Mouse (Mus musculus) lung, embryonic 16.5 days (tissue): Measurements from ENCODE around the gene St3gal4. TPM values are rescaled to one million over a fixed set of nuclear protein-coding genes. Genes with fewer than 3 reads are reported as not detected.

Source experiments
- ATAC-seq: fragments of 200-750 bp; cut with Nextera tagmentation; 2 replicates; pipeline ENCODE4 v1.8.0; 2017; ENCODE audit warnings: low read depth, mild to moderate bottlenecking, moderate library complexity
- H3K27ac ChIP-seq: fragments of 300-500 bp; sonication (generic); 2 replicates; pipeline ENCODE4 v1.5.1; 2014; ENCODE audit warnings: mild to moderate bottlenecking, control low read depth, low read length
- H3K27me3 ChIP-seq: fragments of 300-500 bp; sonication (generic); 2 replicates; pipeline ENCODE4 v1.6.1; 2014; ENCODE audit warnings: low read depth, low read length, mixed read lengths; ENCODE audit not compliant: control insufficient read depth, insufficient read depth
- H3K36me3 ChIP-seq: fragments of 300-500 bp; sonication (generic); 2 replicates; pipeline ENCODE4 v1.6.1; 2014; ENCODE audit warnings: low read length; ENCODE audit not compliant: control insufficient read depth, insufficient read depth
- H3K4me1 ChIP-seq: fragments of 300-500 bp; sonication (generic); replicated peaks from 2 replicates; pipeline ENCODE4 v1.6.1; 2014; ENCODE audit warnings: low read length, mixed read lengths; ENCODE audit not compliant: control insufficient read depth, insufficient read depth
- H3K4me2 ChIP-seq: fragments of 300-500 bp; sonication (generic); 2 replicates; pipeline ENCODE4 v1.6.1; 2014; ENCODE audit warnings: low read depth, low read length, control low read depth
- H3K4me3 ChIP-seq: fragments of 300-500 bp; sonication (generic); 2 replicates; pipeline ENCODE4 v1.5.1; 2014; ENCODE audit warnings: mild to moderate bottlenecking, low read length, control low read depth
- H3K9ac ChIP-seq: fragments of 300-500 bp; sonication (generic); 2 replicates; pipeline ENCODE4 v1.6.1; 2014; ENCODE audit warnings: low read length, control low read depth
- H3K9me3 ChIP-seq: fragments of 300-500 bp; sonication (generic); 2 replicates; pipeline ENCODE4 v1.6.1; 2016; ENCODE audit warnings: low read length; ENCODE audit not compliant: control insufficient read depth
- WGBS: fragments of 180-500 bp; shearing (Covaris S2); extraction: QIAGEN DNeasy Blood & Tissue Kit; methylation state at CpG from one replicate; pipeline ENCODE4 v1.1.7; 2014; 5-methylcytosine and 5-hydroxymethylcytosine counted together
- polyA plus RNA-seq: library from polyadenylated mRNA; unstranded; fragments of >200 nt; fragmentation: Nextera tagmentation; extraction: Ambion mirVana; gene quantifications from 2 replicates; pipeline ENCODE4 v1.2.1, GENCODE M21; 2015

Gene St3gal4
- polyA plus RNA-seq, 1 experiment from 2014 or later: 39.3 TPM

- ATAC-seq: no peak
- H3K4me2 ChIP-seq: no peak overlapping the region
- peaks cover 10% of the 10 kb centered on the region; the same call in 1 of the 2 replicates for H3K4me1 ChIP-seq
- 90% methylated on average over 4 of the region's 4 CpGs for WGBS
- H3K36me3 ChIP-seq: peaks cover 6% of the 10 kb centered on the region
- H3K9ac ChIP-seq: no peak overlapping the region
- no peaks in the 10 kb centered on the region for H3K27me3 ChIP-seq
- no peak overlapping the region for H3K4me3 ChIP-seq
- H3K9me3 ChIP-seq: no peaks in the 10 kb centered on the region
- H3K27ac ChIP-seq: no peak overlapping the region
Observed at GRCm38 (mm10) chr9:35058186-35058585, 60.9 kb downstream of the St3gal4 start.

DNA sequence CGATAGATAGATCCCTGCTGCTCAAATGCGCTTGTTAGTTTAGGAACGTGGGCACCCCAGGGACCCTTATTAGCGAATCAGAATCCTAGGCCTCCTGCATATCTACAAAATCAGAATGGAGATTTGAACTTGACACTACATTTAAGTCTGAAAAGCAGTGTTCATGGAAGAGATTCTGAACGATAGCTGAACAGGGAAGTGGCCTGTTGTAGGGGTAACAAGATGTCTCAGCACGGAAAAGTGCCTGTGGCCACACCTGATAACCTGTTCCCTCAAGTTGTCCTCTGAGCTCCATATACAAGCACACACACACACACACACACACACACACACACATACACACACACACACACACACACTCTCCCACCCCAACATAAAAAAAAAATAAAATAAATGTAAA is 61.4 kb downstream of the St3gal4 start:
- Histone ChIP-seq H3K4me2 (no peak overlapping the region), H3K4me3 (no peak overlapping the region), H3K9me3 (no peaks in the 10 kb centered on the region), H3K4me1 (peaks cover 10% of the 10 kb centered on the region; the same call in 1 of the 2 replicates), H3K27ac (no peak overlapping the region), H3K27me3 (no peaks in the 10 kb centered on the region), H3K36me3 (peaks cover 10% of the 10 kb centered on the region), H3K9ac (no peak overlapping the region)
- no peak for ATAC-seq
- 87% methylated on average over 6 of the region's 6 CpGs for WGBS

DNA sequence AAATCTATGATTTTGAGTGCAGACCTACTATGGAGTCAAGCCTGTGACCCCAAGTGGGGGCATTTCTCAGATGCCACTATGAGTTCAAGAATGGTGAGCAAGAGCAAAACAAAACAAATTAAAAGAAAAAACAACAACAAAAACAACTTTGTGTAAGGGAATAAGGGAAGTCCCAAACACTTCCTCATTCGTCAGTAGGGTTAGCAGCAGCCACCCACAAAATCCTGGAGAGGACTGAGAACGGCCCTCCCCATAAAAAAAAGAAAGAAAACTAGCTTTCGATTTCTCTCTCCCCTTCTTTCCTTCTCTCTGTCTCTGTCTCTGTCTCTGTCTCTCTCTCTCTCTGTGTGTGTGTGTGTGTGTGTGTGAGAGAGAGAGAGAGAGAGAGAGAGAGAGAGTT is 62.5 kb downstream of the St3gal4 start:
- no peaks in the 10 kb centered on the region for H3K27me3 ChIP-seq
- no peaks in the 10 kb centered on the region for H3K9me3 ChIP-seq
- peaks cover 6% of the 10 kb centered on the region; the same call in 1 of the 2 replicates for H3K4me1 ChIP-seq
- H3K27ac ChIP-seq: no peak overlapping the region
- H3K9ac ChIP-seq: no peak overlapping the region
- WGBS: 80% methylated on average over 3 of the region's 3 CpGs
- no peak for ATAC-seq
- H3K4me3 ChIP-seq: no peak overlapping the region
- no peak overlapping the region for H3K4me2 ChIP-seq
- H3K36me3 ChIP-seq: peaks cover 14% of the 10 kb centered on the region

- Histone ChIP-seq H3K27me3 (no peaks in the 10 kb centered on the region), H3K4me2 (no peak overlapping the region), H3K27ac (no peak overlapping the region), H3K36me3 (peaks cover 14% of the 10 kb centered on the region), H3K4me3 (no peak overlapping the region), H3K9me3 (no peaks in the 10 kb centered on the region), H3K9ac (no peak overlapping the region), H3K4me1 (0 out of 2 replicates have a peak, but pooled peaks cover 2% of the 10 kb centered on the region)
- WGBS: 83% methylated on average over 11 of the region's 11 CpGs
- no peak for ATAC-seq
Observed at GRCm38 (mm10) chr9:35055528-35056330, 63.3 kb downstream of the St3gal4 start.

GRCm38 (mm10) chr9:35053669-35054068 is 65.4 kb downstream of the St3gal4 start:
- H3K27me3 ChIP-seq: no peaks in the 10 kb centered on the region
- no peak overlapping the region for H3K27ac ChIP-seq
- peaks cover 14% of the 10 kb centered on the region for H3K36me3 ChIP-seq
- no peak overlapping the region for H3K4me2 ChIP-seq
- no peak overlapping the region for H3K9ac ChIP-seq
- no peak overlapping the region for H3K4me3 ChIP-seq
- 0 out of 2 replicates have a peak, but pooled peaks cover under 1% of the 10 kb centered on the region for H3K4me1 ChIP-seq
- ATAC-seq: no peak
- H3K9me3 ChIP-seq: no peaks in the 10 kb centered on the region
- WGBS: 71% methylated on average over 3 of the region's 3 CpGs

DNA sequence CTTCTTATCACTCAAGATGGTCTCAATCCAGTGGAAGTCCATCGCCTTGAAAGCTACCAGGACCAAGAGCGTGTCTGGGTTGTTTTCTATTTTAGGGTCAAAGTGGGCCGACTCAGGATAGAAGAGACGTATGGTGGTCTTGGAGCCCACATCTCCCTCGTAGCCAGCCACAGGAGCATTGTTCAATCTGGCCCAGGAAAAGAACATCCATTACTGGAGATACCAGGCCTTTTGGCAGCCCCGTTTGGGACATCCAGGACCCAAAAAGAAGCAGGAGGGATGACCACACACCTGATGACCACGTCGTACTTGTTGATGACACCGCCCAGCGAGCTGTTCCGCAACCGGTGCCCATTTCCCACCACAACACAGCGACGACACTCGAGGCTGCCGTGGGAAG is 66.0 kb downstream of the St3gal4 start:
- no peak overlapping the region for H3K27ac ChIP-seq
- H3K4me3 ChIP-seq: no peak overlapping the region
- no peak overlapping the region for H3K4me2 ChIP-seq
- no peak for ATAC-seq
- H3K9ac ChIP-seq: no peak overlapping the region
- no peaks in the 10 kb centered on the region for H3K9me3 ChIP-seq
- no peaks in the 10 kb centered on the region for H3K4me1 ChIP-seq
- 93% methylated on average over 16 of the region's 16 CpGs for WGBS
- peaks cover 15% of the 10 kb centered on the region for H3K36me3 ChIP-seq
- no peaks in the 10 kb centered on the region for H3K27me3 ChIP-seq

DNA sequence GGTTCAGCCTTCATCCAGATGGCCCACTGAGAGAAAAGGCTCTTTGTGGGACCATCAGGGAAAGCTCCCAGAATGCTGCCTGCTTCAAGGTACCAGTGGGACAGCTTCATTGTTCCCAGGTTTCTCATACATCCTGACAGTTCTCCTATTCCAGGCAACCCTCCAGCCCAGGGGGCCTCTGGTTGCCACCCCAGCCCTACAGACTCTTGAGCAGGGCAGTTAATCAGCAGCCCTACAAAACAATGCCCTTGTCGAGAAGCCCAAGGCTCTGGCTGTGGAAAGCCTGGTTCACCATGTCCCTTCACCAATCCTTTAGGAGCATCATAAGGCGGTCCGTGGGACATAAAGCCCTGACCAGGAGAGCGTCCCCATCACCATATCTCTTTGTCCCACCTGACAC is 66.4 kb downstream of the St3gal4 start:
- 93% methylated on average over 4 of the region's 4 CpGs for WGBS
- Histone ChIP-seq H3K9ac (no peak overlapping the region), H3K4me1 (no peaks in the 10 kb centered on the region), H3K4me3 (no peak overlapping the region), H3K27me3 (no peaks in the 10 kb centered on the region), H3K27ac (no peak overlapping the region), H3K36me3 (peaks cover 19% of the 10 kb centered on the region), H3K4me2 (no peak overlapping the region), H3K9me3 (no peaks in the 10 kb centered on the region)
- no peak for ATAC-seq

- Histone ChIP-seq H3K27me3 (no peaks in the 10 kb centered on the region), H3K4me3 (no peak overlapping the region), H3K4me2 (no peak overlapping the region), H3K9ac (no peak overlapping the region), H3K9me3 (no peaks in the 10 kb centered on the region), H3K27ac (no peak overlapping the region), H3K36me3 (peaks cover 24% of the 10 kb centered on the region), H3K4me1 (no peaks in the 10 kb centered on the region)
- ATAC-seq: no peak
- 84% methylated on average over 4 of the region's 4 CpGs for WGBS
Observed at GRCm38 (mm10) chr9:35051666-35052065, 67.4 kb downstream of the St3gal4 start.

DNA sequence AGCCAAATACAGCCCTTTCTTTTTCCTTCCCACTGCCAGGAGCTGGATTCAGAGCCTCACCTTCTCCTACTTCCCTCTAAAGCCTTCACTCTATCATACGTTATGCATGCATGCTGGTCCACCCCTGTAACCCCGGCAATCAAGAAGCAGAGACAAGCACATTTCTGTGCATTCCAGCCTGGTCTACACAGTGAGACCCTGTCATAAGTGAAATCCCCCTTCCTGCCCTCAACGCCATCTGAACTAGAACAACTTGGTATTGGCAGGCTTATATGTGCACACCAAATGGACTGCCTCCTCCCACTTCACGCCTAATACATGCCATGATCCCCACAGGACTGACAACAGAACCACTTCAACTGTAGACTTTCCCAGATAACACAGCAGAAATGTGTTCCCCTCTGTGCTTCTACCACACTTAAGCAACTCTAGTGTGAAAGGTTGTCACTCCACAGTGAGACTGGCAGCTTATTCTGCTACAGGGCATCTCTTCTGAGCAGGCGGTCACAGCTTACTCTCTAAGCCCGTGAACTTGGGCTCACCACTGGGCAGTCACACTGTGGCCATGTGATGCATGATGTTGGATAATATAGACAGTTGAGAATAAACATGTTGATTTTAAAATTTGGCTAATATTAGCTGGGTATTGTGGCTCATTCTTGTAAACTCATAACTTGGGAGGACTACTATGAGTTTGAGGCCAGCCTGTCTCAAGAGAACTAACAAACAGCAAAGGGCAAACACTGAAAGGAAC is 68.2 kb downstream of the St3gal4 start:
- no peak overlapping the region for H3K27ac ChIP-seq
- no peaks in the 10 kb centered on the region for H3K9me3 ChIP-seq

More for the DNA sequence above, 68.2 kb downstream of the St3gal4 start:
- no peak overlapping the region for H3K4me3 ChIP-seq
- no peaks in the 10 kb centered on the region for H3K27me3 ChIP-seq
- H3K36me3 ChIP-seq: peaks cover 24% of the 10 kb centered on the region
- no peak overlapping the region for H3K4me2 ChIP-seq
- H3K9ac ChIP-seq: no peak overlapping the region
- no peaks in the 10 kb centered on the region for H3K4me1 ChIP-seq
- WGBS: 85% methylated on average over 6 of the region's 6 CpGs
- no peak for ATAC-seq
